Mouse (Mus musculus): ENCODE data around the gene Raver2.

GRCm38 (mm10) chr4:101174916-101175625 lies 106.3 kb downstream of the Raver2 start:
- TF ChIP-seq CTCF (IDR thresholded peaks at IDR 0.05; ENCODE audit: low read depth), result no peak
- no peak for TF ChIP-seq EP300 (optimal IDR thresholded peaks at IDR 0.05)

All from stomach, postnatal 0 days (tissue).